Mouse (Mus musculus) heart, embryonic 16.5 days (tissue): ENCODE results near the gene Tmed9. TPM values are rescaled to one million over a fixed set of nuclear protein-coding genes. Genes with fewer than 3 reads are reported as not detected.

Source experiments
- ATAC-seq: fragments of 200-750 bp; cut with Nextera tagmentation; replicated peaks from 2 replicates; pipeline ENCODE4 v1.8.0; 2017; ENCODE audit warnings: moderate number of reproducible peaks; ENCODE audit not compliant: insufficient read depth, low FRiP score; ENCODE audit errors: extremely low read depth
- H3K27ac ChIP-seq: fragments of 300-500 bp; sonication (generic); 2 replicates; pipeline ENCODE4 v1.5.1; 2014; ENCODE audit warnings: mild to moderate bottlenecking, low read length, control low read depth, moderate library complexity
- H3K27me3 ChIP-seq: fragments of 300-500 bp; sonication (generic); 2 replicates; pipeline ENCODE4 v1.6.1; 2014; ENCODE audit warnings: low read length, mixed read lengths; ENCODE audit not compliant: control insufficient read depth, insufficient read depth
- H3K36me3 ChIP-seq: fragments of 300-500 bp; sonication (generic); 2 replicates; pipeline ENCODE4 v1.6.1; 2014; ENCODE audit not compliant: control insufficient read depth, insufficient read depth
- H3K4me1 ChIP-seq: fragments of 300-500 bp; sonication (generic); 2 replicates; pipeline ENCODE4 v1.6.1; 2014; ENCODE audit warnings: low read length, mixed read lengths; ENCODE audit not compliant: control insufficient read depth, insufficient read depth
- H3K4me2 ChIP-seq: fragments of 300-500 bp; sonication (generic); 2 replicates; pipeline ENCODE4 v1.6.1; 2014; ENCODE audit warnings: low read depth, mild to moderate bottlenecking, control low read depth, low read length
- H3K4me3 ChIP-seq: fragments of 300-500 bp; sonication (generic); 2 replicates; pipeline ENCODE4 v1.5.1; 2014; ENCODE audit warnings: mild to moderate bottlenecking, control low read depth, low read length
- H3K9ac ChIP-seq: fragments of 300-500 bp; sonication (generic); 2 replicates; pipeline ENCODE4 v1.6.1; 2014; ENCODE audit warnings: low read length, control low read depth
- H3K9me3 ChIP-seq: fragments of 300-500 bp; sonication (generic); replicated peaks from 2 replicates; pipeline ENCODE4 v1.6.1; 2016; ENCODE audit warnings: low read length; ENCODE audit not compliant: control insufficient read depth
- WGBS: fragments of 180-500 bp; shearing (Covaris S2); extraction: QIAGEN DNeasy Blood & Tissue Kit; methylation state at CpG from one replicate; pipeline ENCODE4 v1.1.7; 2014; 5-methylcytosine and 5-hydroxymethylcytosine counted together
- polyA plus RNA-seq: library from polyadenylated mRNA; unstranded; fragments of >200 nt; fragmentation: Nextera tagmentation; extraction: Ambion mirVana; gene quantifications from 2 replicates; pipeline ENCODE4 v1.2.1, GENCODE M21; 2015

Gene Tmed9
- polyA plus RNA-seq, 1 experiment from 2014 or later = 110 TPM

- ATAC-seq = no peak
- 95% methylated on average over 12 of the region's 12 CpGs for WGBS
These were observed 23.3 kb downstream of the Tmed9 start for GRCm38 (mm10) chr13:55596802-55597201.

GRCm38 (mm10) chr13:55599566-55600540, 26.3 kb downstream of the Tmed9 start, which contains the start of gene B4galt7:
B4galt7 (plus strand) TSS chr13:55599896.
- Histone ChIP-seq H3K27ac (peak within 1 kb of the TSS; percentile 74), H3K9me3 (no peaks in the 10 kb centered on the region), H3K9ac (peak within 1 kb of the TSS; percentile 89), H3K36me3 (peaks cover 26% of the 10 kb centered on the region), H3K4me2 (peak within 1 kb of the TSS; percentile 89), H3K27me3 (no peaks in the 10 kb centered on the region), H3K4me1 (peaks cover 12% of the 10 kb centered on the region), H3K4me3 (peak within 1 kb of the TSS; percentile 83)
- WGBS = 9% methylated on average over 46 of the region's 51 CpGs
- ATAC-seq = peak; percentile 92

More at GRCm38 (mm10) chr13:55596802-55597201, 23.3 kb downstream of the Tmed9 start:
- no peak overlapping the region for H3K4me3 ChIP-seq
- no peak overlapping the region for H3K27ac ChIP-seq
- peaks cover 26% of the 10 kb centered on the region for H3K36me3 ChIP-seq
- H3K4me1 ChIP-seq = peaks cover 22% of the 10 kb centered on the region
- no peak overlapping the region for H3K9ac ChIP-seq
- no peaks in the 10 kb centered on the region for H3K27me3 ChIP-seq
- no peak overlapping the region for H3K4me2 ChIP-seq
- H3K9me3 ChIP-seq = no peaks in the 10 kb centered on the region

GRCm38 (mm10) chr13:55600657-55601056, 27.1 kb downstream of the Tmed9 start:
- H3K9ac ChIP-seq = peak overlapping the region; percentile 89
- ATAC-seq = no peak
- H3K4me2 ChIP-seq = peak overlapping the region; percentile 89
- H3K9me3 ChIP-seq = no peaks in the 10 kb centered on the region
- peak overlapping the region; percentile 83 for H3K4me3 ChIP-seq
- H3K36me3 ChIP-seq = peaks cover 22% of the 10 kb centered on the region
- H3K27ac ChIP-seq = no peak overlapping the region
- peaks cover 12% of the 10 kb centered on the region for H3K4me1 ChIP-seq
- H3K27me3 ChIP-seq = no peaks in the 10 kb centered on the region
- 19% methylated on average over 9 of the region's 9 CpGs for whole genome bisulfite sequencing

GRCm38 (mm10) chr13:55601611-55602010, 28.1 kb downstream of the Tmed9 start:
- peaks cover 12% of the 10 kb centered on the region for H3K4me1 ChIP-seq
- ATAC-seq = no peak
- no peak overlapping the region for H3K9ac ChIP-seq
- 6% methylated on average over 3 of the region's 3 CpGs for WGBS
- no peaks in the 10 kb centered on the region for H3K9me3 ChIP-seq
- H3K27me3 ChIP-seq = no peaks in the 10 kb centered on the region
- H3K4me3 ChIP-seq = no peak overlapping the region
- H3K4me2 ChIP-seq = no peak overlapping the region
- H3K27ac ChIP-seq = no peak overlapping the region
- peaks cover 18% of the 10 kb centered on the region for H3K36me3 ChIP-seq

- Histone ChIP-seq H3K27ac (no peak overlapping the region), H3K4me2 (no peak overlapping the region), H3K9ac (no peak overlapping the region), H3K4me1 (peaks cover 8% of the 10 kb centered on the region), H3K27me3 (no peaks in the 10 kb centered on the region), H3K9me3 (no peaks in the 10 kb centered on the region), H3K36me3 (peaks cover 12% of the 10 kb centered on the region; the same call in 1 of the 2 replicates), H3K4me3 (no peak overlapping the region)
- WGBS = 90% methylated on average over 3 of the region's 3 CpGs
- ATAC-seq = no peak
These were observed 31.1 kb downstream of the Tmed9 start for GRCm38 (mm10) chr13:55604606-55605005.

- ATAC-seq = no peak
- H3K36me3 ChIP-seq = peaks cover 14% of the 10 kb centered on the region; the same call in 1 of the 2 replicates
- H3K9me3 ChIP-seq = no peaks in the 10 kb centered on the region
- H3K9ac ChIP-seq = no peak overlapping the region
- H3K4me3 ChIP-seq = no peak overlapping the region
- no peaks in the 10 kb centered on the region for H3K27me3 ChIP-seq
- no peak overlapping the region for H3K27ac ChIP-seq
- H3K4me1 ChIP-seq = no peaks in the 10 kb centered on the region
- WGBS = 74% methylated on average over 10 of the region's 10 CpGs
- no peak overlapping the region for H3K4me2 ChIP-seq
These were observed 33.5 kb downstream of the Tmed9 start for GRCm38 (mm10) chr13:55606899-55607623.

- no peak for ATAC-seq
- no peaks in the 10 kb centered on the region for H3K9me3 ChIP-seq
- H3K36me3 ChIP-seq = peaks cover 14% of the 10 kb centered on the region; the same call in 1 of the 2 replicates
- no peaks in the 10 kb centered on the region for H3K27me3 ChIP-seq
- H3K4me2 ChIP-seq = no peak overlapping the region
- WGBS = 93% methylated on average over 2 of the region's 2 CpGs
- H3K27ac ChIP-seq = no peak overlapping the region
- H3K4me1 ChIP-seq = no peaks in the 10 kb centered on the region
- no peak overlapping the region for H3K4me3 ChIP-seq
- H3K9ac ChIP-seq = no peak overlapping the region
These were observed 34.1 kb downstream of the Tmed9 start for GRCm38 (mm10) chr13:55607624-55608006.

GRCm38 (mm10) chr13:55611996-55612395, 38.5 kb downstream of the Tmed9 start:
- Histone ChIP-seq H3K27me3 (no peaks in the 10 kb centered on the region), H3K27ac (no peak overlapping the region), H3K9me3 (no peaks in the 10 kb centered on the region), H3K4me1 (no peaks in the 10 kb centered on the region), H3K36me3 (peaks cover 10% of the 10 kb centered on the region; the same call in 1 of the 2 replicates), H3K4me2 (no peak overlapping the region), H3K9ac (no peak overlapping the region), H3K4me3 (no peak overlapping the region)
- ATAC-seq = no peak
- 79% methylated on average over 7 of the region's 7 CpGs for WGBS
